Mouse (Mus musculus) limb, embryonic 14.5 days (tissue): ENCODE measurements around the gene Eif2s1. TPM values are rescaled to one million over a fixed set of nuclear protein-coding genes. Genes with fewer than 3 reads are reported as not detected.

Experiments used
- ATAC-seq: fragments of 200-750 bp; cut with Nextera tagmentation; 2 replicates; pipeline ENCODE4 v1.8.0; 2017; ENCODE audit warnings: low read depth, moderate number of reproducible peaks, moderate TSS enrichment; ENCODE audit not compliant: low FRiP score
- DNase-seq: peaks from one replicate; pipeline ENCODE4 v3.0.0-alpha.2; 2015; ENCODE audit warnings: low spot score
- H3K27ac ChIP-seq: fragments of 300-500 bp; sonication (generic); replicated peaks from 2 replicates; pipeline ENCODE4 v1.5.1; 2014; ENCODE audit warnings: low read depth, mild to moderate bottlenecking, low read length, moderate library complexity, mixed read lengths
- H3K27me3 ChIP-seq: fragments of 300-500 bp; sonication (generic); 2 replicates; pipeline ENCODE4 v1.6.1; 2014; ENCODE audit warnings: low read length, mixed read lengths; ENCODE audit not compliant: control insufficient read depth, insufficient read depth
- H3K36me3 ChIP-seq: fragments of 300-500 bp; sonication (generic); 2 replicates; pipeline ENCODE4 v1.6.1; 2014; ENCODE audit warnings: mild to moderate bottlenecking, low read length, moderate library complexity, mixed read lengths; ENCODE audit not compliant: control insufficient read depth, insufficient read depth
- H3K4me1 ChIP-seq: fragments of 300-500 bp; sonication (generic); 2 replicates; pipeline ENCODE4 v1.6.1; 2014; ENCODE audit warnings: antibody characterized with exemption, low read length, mixed read lengths; ENCODE audit not compliant: control insufficient read depth, insufficient read depth
- H3K4me2 ChIP-seq: fragments of 300-500 bp; sonication (generic); replicated peaks from 2 replicates; pipeline ENCODE4 v1.6.1; 2014; ENCODE audit warnings: low read depth, mild to moderate bottlenecking, low read length, moderate library complexity; ENCODE audit not compliant: severe bottlenecking
- H3K4me3 ChIP-seq: fragments of 300-500 bp; sonication (generic); replicated peaks from 2 replicates; pipeline ENCODE4 v1.5.1; 2014; ENCODE audit warnings: low read length
- H3K9ac ChIP-seq: fragments of 300-500 bp; sonication (generic); 2 replicates; pipeline ENCODE4 v1.6.1; 2014; ENCODE audit warnings: mild to moderate bottlenecking, low read depth, low read length, moderate library complexity; ENCODE audit not compliant: severe bottlenecking
- H3K9me3 ChIP-seq: fragments of 300-500 bp; sonication (generic); 2 replicates; pipeline ENCODE4 v1.6.1; 2016; ENCODE audit warnings: low read length; ENCODE audit not compliant: control insufficient read depth
- POLR2A ChIP-seq: fragments of 200-500 bp; IDR thresholded peaks from 2 replicates; pipeline ENCODE4 v1.8.0; 2012; ENCODE audit warnings: inconsistent platforms, mild to moderate bottlenecking, moderate library complexity, borderline replicate concordance; ENCODE audit not compliant: insufficient read depth, insufficient read length; ENCODE audit errors: extremely low read depth
- WGBS: fragments of 180-500 bp; shearing (Covaris S2); extraction: QIAGEN DNeasy Blood & Tissue Kit; methylation state at CpG from one replicate; pipeline ENCODE4 v1.1.7; 2014; 5-methylcytosine and 5-hydroxymethylcytosine counted together
- polyA plus RNA-seq, 2 experiments: library from polyadenylated mRNA; depleted of rRNA in 1 of 2; stranded (reverse) in 1 of 2; unstranded in 1 of 2; fragments of >200 nt; fragmentation: Nextera tagmentation in 1 of 2; extraction: Ambion mirVana in 1 of 2; gene quantifications; 2 replicates each; pipeline versions ENCODE4 v1.2.1 to v1.2.3; 2012 to 2014

The Eif2s1 gene
- polyA plus RNA-seq, 2 experiments = 64.4 to 194 TPM

GRCm38 (mm10) chr12:78914458-78914857 lies 52.8 kb downstream of the Eif2s1 start:
- H3K27me3 ChIP-seq = peaks cover 26% of the 10 kb centered on the region
- H3K4me2 ChIP-seq = no peak overlapping the region
- no peak overlapping the region for H3K27ac ChIP-seq
- H3K9ac ChIP-seq = no peak overlapping the region
- H3K4me1 ChIP-seq = peaks cover 11% of the 10 kb centered on the region
- DNase-seq = no peak
- H3K4me3 ChIP-seq = no peak overlapping the region
- no peaks in the 10 kb centered on the region for H3K9me3 ChIP-seq
- no peak for TF ChIP-seq POLR2A
- no peak for ATAC-seq
- whole genome bisulfite sequencing = 86% methylated on average over 4 of the region's 4 CpGs
- no peaks in the 10 kb centered on the region for H3K36me3 ChIP-seq

GRCm38 (mm10) chr12:78915561-78915960 lies 53.9 kb downstream of the Eif2s1 start:
- ATAC-seq (no peak), DNase-seq (no peak)
- Histone ChIP-seq H3K4me1 (peaks cover 11% of the 10 kb centered on the region), H3K9ac (no peak overlapping the region), H3K27ac (no peak overlapping the region), H3K36me3 (no peaks in the 10 kb centered on the region), H3K27me3 (peaks cover 21% of the 10 kb centered on the region), H3K9me3 (no peaks in the 10 kb centered on the region), H3K4me3 (no peak overlapping the region), H3K4me2 (no peak overlapping the region)
- 65% methylated on average over 3 of the region's 3 CpGs for WGBS
- no peak for TF ChIP-seq POLR2A

- WGBS = 73% methylated on average over 3 of the region's 3 CpGs
- Histone ChIP-seq H3K27me3 (peaks cover 14% of the 10 kb centered on the region), H3K4me2 (no peak overlapping the region), H3K4me3 (no peak overlapping the region), H3K9ac (no peak overlapping the region), H3K27ac (no peak overlapping the region), H3K9me3 (no peaks in the 10 kb centered on the region), H3K36me3 (no peaks in the 10 kb centered on the region), H3K4me1 (peaks cover 8% of the 10 kb centered on the region)
- DNase-seq = no peak
- no peak for ATAC-seq
- no peak for TF ChIP-seq POLR2A
Observed at GRCm38 (mm10) chr12:78916278-78916677, 54.7 kb downstream of the Eif2s1 start.

- 15% methylated on average over 11 of the region's 11 CpGs for WGBS
Observed at GRCm38 (mm10) chr12:78918227-78919078, 56.8 kb downstream of the Eif2s1 start.

GRCm38 (mm10) chr12:78919079-78919712 lies 57.6 kb downstream of the Eif2s1 start:
- Histone ChIP-seq H3K27me3 (no peaks in the 10 kb centered on the region), H3K9ac (no peak overlapping the region), H3K36me3 (no peaks in the 10 kb centered on the region), H3K4me1 (peaks cover 3% of the 10 kb centered on the region; the same call in 1 of the 2 replicates), H3K9me3 (no peaks in the 10 kb centered on the region), H3K4me2 (peak overlapping the region; percentile 32; the same call in 1 of the 2 replicates), H3K27ac (no peak overlapping the region), H3K4me3 (no peak overlapping the region)
- ATAC-seq = peak; percentile 76; the same call in 1 of the 2 replicates
- WGBS = 19% methylated on average over 16 of the region's 16 CpGs
- TF ChIP-seq POLR2A = no peak
- DNase-seq = peak; percentile 90

More at GRCm38 (mm10) chr12:78918227-78919078, 56.8 kb downstream of the Eif2s1 start:
- Histone ChIP-seq H3K36me3 (no peaks in the 10 kb centered on the region), H3K4me1 (peaks cover 3% of the 10 kb centered on the region; the same call in 1 of the 2 replicates), H3K27me3 (no peaks in the 10 kb centered on the region), H3K4me2 (peak overlapping the region; percentile 32), H3K9me3 (no peaks in the 10 kb centered on the region), H3K27ac (no peak overlapping the region), H3K4me3 (no peak overlapping the region), H3K9ac (no peak overlapping the region)
- peak; percentile 59; the same call in 1 of the 2 replicates for ATAC-seq
- DNase-seq = peak; percentile 91
- peak; percentile 26; the same call in 1 of the 2 replicates for TF ChIP-seq POLR2A
